Mouse (Mus musculus): ENCODE measurements at regions not wholly inside any gene's neighbourhood (a gene's known extent, or its start where the extent isn't known, plus 50 kb on each side); places are given as distances from the start of the nearest gene placed in this dataset.
A peak's percentile ranks its signal among the peaks of the same experiment; 100 is the strongest.

DNA sequence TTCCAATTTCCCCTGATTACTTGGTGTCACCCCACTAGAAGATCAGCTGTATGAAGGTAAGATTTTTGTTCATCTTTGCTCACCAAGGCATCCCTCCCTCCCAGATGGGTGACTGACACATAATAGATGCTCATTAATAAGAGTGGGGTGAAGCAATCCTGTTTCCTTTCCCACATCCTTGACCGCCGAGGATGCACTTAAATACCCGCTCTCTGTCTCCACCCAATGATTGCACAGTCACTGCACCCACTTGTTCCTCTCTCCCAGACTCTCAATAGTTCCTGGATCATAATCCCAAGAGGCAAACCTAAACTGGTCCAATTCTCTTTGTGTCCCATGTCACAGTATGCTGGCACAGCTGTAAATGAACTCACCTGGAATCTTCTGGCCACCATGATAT, 86.4 kb upstream of the Ccn6 start:
- DNase-seq (ENCODE audit: low spot score), result no peak

- DNase-seq (ENCODE audit: low spot score), result no peak
Observed at GRCm38 (mm10) chr10:39248486-39248885, 84.9 kb upstream of the Ccn6 start.

GRCm38 (mm10) chr10:39246984-39247383, 83.4 kb upstream of the Ccn6 start:
- DNase-seq (ENCODE audit: low spot score), result no peak

- no peak for DNase-seq (ENCODE audit: low spot score)
Observed at GRCm38 (mm10) chr10:39245141-39245540, 81.5 kb upstream of the Ccn6 start.

DNA sequence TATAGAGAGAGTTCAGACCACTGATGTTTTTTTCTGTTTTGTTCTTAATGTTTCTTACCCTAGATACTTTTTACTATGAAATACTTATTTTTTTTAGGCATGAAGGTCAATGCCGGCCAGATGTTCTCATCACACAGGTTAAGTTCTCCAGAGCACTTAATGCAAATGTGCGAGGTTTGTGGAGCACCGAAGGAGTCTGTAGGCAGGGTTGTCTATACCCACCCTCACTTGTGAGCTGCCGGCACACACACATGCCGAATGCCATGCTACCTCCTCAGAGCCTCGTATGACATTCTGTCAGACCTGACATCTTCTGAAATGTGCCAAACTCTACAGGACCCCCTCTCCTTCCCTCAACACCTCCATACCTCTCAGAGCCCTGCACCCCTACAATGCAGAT, 80.5 kb upstream of the Ccn6 start:
- no peak for DNase-seq (ENCODE audit: low spot score)

GRCm38 (mm10) chr10:39242398-39242797, 78.8 kb upstream of the Ccn6 start:
- no peak for DNase-seq (ENCODE audit: low spot score)

DNA sequence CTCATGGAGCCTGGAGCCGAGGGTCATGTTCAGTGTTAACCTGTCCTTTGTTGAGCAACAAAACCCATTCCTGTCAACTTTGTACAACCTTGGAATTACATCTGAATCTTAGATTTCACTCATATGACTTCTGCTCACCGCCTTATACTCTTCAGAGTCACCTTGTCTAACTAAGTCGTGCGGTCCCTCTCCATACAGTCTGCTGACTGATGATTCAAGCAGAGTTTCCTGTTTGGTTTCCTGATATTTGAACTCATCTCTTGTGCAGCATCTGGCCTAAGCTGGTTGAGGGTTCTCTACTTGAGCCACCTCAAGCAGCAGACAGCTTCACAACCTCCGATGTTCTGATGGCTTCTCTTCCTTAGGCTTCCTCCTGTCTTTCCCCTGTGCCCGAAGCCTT, 78.3 kb upstream of the Ccn6 start:
- DNase-seq (ENCODE audit: low spot score), result no peak

GRCm38 (mm10) chr10:39241486-39241885, 77.9 kb upstream of the Ccn6 start:
- no peak for DNase-seq (ENCODE audit: low spot score)

DNA sequence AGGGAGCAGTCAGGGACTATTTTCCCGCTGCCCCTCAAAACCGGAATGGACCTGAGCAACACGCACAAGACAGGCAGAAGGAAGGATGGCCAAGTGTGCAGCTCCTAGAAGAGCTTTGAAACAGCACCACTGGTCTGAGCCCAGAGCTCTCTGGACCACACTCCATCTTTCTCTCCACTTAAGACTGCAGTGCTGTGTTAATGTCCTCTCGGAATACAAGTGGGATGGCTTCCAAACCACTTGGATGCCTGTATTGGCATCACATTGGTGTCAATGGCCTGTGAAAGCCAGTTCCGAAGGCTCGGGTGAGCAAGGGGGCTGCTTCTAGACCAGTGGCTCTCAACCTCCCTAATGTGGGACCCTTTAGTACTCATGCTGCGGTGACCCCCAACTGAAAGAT, 77.4 kb upstream of the Ccn6 start:
- no peak for DNase-seq (ENCODE audit: low spot score)

GRCm38 (mm10) chr10:39240178-39240791, 76.7 kb upstream of the Ccn6 start:
- DNase-seq (ENCODE audit: low spot score), result no peak

DNA sequence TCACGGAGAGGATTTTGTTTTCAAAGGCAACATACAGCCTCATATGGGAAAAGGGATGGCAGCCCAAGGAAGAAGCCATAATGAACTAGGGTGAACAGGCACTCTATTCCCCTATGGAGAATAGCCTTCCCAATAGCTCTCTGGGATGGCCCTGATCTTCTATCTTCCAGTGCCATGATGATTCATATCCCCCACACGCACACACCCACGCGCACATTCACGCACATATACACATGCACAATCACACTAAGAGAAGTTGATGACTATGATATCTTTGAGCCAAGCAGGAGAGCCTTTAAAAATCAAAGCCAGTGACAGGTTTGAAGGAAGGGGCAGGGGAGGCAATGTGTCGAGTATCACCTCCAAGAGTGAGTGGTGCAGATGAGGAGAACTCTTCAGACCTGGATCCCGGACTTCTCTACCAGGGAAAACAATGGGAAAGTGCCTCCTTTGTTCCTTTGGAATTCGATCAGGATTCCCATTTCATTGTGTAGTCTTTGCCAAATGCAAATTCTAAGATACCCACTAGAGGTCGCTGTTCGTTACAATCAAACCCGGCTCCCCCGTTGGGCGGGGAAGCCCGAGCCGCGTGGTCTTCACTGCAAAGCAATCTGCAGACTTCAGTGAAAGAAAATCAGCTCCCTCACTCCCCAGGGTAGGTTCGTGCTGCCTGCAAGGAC, 76.0 kb upstream of the Ccn6 start:
- DNase-seq (ENCODE audit: low spot score), result peak; percentile 70

DNA sequence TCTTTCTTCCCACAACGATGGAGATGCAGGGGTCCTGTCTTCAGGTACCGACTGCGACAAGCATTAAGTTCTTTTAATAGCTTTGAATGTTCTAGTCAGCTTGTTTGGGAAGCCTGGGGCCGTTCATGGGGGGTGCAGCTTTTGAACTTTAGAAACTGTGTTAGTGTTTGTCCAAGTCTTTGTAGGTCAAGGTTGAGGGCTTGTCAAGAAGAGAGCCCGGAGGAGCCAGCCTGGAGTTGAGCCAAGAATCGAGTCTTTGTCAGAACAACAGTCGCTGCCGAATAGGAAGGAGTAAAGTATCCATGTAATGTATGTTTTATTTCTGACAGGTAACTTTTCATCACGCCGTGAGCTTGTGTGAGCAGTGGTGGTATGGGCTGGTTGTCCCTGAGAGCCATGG, 75.0 kb upstream of the Ccn6 start:
- DNase-seq (ENCODE audit: low spot score), result no peak

DNA sequence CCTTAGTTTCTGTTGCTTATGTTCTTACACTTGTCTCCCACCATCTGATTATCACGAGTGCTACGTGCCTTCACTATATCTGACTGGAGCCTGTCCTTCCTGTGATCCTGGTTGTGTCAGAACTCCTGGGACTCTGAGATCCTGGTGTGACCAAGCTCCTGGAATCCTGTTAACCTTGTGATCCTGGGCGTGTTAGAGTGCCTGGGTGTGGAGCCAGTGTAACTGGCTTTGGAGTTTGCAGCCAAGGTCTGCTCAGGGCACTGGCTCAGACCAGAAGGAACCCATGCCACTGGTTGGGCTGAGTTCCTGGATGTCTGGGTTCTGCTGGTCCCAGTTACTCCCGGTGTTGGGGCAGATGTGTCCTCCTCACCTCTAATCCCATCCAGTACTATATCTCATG, 74.0 kb upstream of the Ccn6 start:
- DNase-seq (ENCODE audit: low spot score), result no peak

- DNase-seq (ENCODE audit: low spot score), result no peak
Observed at GRCm38 (mm10) chr10:39233926-39234450, 70.4 kb upstream of the Ccn6 start.

GRCm38 (mm10) chr10:39233191-39233590, 69.6 kb upstream of the Ccn6 start:
- no peak for DNase-seq (ENCODE audit: low spot score)

GRCm38 (mm10) chr10:39230634-39231410, 67.2 kb upstream of the Ccn6 start:
- no peak for DNase-seq (ENCODE audit: low spot score)

GRCm38 (mm10) chr10:39229233-39229632, 65.6 kb upstream of the Ccn6 start:
- no peak for DNase-seq (ENCODE audit: low spot score)

- no peak for DNase-seq (ENCODE audit: low spot score)
Observed at GRCm38 (mm10) chr10:39228027-39228426, 64.4 kb upstream of the Ccn6 start.

- no peak for DNase-seq (ENCODE audit: low spot score)
Observed at GRCm38 (mm10) chr10:39227499-39227942, 63.9 kb upstream of the Ccn6 start.

DNA sequence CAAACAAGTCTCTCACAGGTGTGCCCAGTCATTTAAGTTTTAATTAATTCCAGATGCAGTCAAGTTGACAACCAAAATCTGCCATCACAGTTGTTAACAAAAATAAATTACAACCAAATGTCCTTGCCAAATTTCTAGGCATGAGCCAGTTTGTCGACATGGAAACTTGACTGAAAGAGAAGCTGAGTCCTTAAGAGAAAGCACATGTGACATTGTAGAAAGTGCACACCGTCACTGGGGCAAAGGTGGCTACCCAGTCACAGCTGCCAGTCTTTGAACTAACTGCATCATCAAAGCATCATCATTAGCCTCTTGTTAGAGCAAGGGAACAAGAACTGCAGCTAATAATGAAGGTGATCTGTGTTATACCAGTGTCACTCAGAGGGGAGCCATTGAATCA, 62.9 kb upstream of the Ccn6 start:
- DNase-seq (ENCODE audit: low spot score), result no peak

DNA sequence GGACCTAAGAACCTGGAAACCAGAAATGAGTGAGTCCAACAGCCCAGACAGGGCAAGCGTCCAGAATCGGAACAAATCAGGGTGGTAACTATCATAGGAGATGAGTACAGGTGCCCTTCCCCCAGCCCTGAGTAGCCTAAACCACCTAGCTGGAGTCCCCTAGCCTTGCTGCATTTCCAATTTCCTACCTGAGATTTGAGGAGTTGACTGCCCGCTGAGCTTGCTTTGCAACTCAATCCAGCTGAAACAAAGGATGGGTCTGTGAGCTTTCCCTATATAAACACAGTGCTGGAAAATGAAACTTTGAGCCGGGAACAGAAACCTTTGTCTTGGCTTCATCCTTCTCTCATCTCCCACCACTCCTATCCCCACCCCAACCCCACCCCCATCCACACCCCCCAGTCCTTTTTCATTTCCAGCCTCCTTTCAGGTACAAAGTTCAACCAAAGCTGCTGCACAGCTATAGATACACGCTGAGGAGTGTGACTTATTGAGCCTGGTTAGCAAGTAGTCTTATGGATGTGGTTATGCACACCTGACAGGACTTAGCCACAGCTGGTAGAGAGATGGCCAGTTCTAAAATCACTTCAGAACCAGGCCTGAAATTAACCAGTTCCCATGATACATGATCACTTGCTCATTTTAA, 61.0 kb upstream of the Ccn6 start:
- no peak for DNase-seq (ENCODE audit: low spot score)

- no peak for DNase-seq (ENCODE audit: low spot score)
Observed at GRCm38 (mm10) chr10:39221028-39221427, 57.4 kb upstream of the Ccn6 start.

DNA sequence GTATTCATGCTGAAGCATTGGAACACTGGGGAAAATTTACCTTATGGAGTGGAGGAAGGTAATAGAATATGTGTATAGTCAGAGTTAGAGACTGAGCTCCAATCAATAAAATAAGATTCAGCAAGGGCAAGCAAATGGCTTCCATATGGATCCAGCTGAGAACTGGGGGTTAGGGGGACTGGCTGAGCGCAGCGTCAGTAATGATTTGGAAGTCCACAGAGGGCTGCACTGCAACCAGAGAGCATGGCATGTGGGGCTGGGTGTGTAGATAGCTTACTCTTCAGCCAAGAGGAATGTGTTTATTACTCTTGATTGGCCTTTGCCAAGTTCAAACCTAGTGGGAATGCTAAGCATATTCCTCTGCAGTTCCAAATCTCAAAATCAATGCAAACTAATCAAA, 55.8 kb upstream of the Ccn6 start:
- DNase-seq (ENCODE audit: low spot score), result no peak

Measured in left cerebral cortex, adult 11 months (tissue).